Mouse (Mus musculus): ENCODE results near the gene Rab34.
"Not testable (repeated sequence)": the region's sequence is repeated elsewhere in the genome, so short reads cannot be mapped to it uniquely, and the experiment has no call there.

- not testable (repeated sequence) for TF ChIP-seq CTCF (conservative IDR thresholded peaks at IDR 0.05; ENCODE audit: low read length); NANOG (IDR thresholded peaks at IDR 0.05; ENCODE audit: borderline replicate concordance, low read length); POU5F1 (IDR thresholded peaks at IDR 0.05; ENCODE audit: borderline replicate concordance, low read length)
These were observed 3.5 kb upstream of the Rab34 start for GRCm38 (mm10) chr11:78184702-78185101.

Data from E14TG2a.4 (cell line).